Mouse (Mus musculus) ES-E14 (cell line): ENCODE results near the gene Gm9508.

ENCODE experiments used
- CHD2 ChIP-seq: IDR thresholded peaks from 2 replicates; pipeline ENCODE4 v1.6.1; 2014; ENCODE audit warnings: mild to moderate bottlenecking, low read depth, low read length, inconsistent platforms
- HCFC1 ChIP-seq: IDR thresholded peaks from 2 replicates; pipeline ENCODE4 v1.6.1; 2012; ENCODE audit warnings: low read length, inconsistent platforms, borderline replicate concordance; ENCODE audit not compliant: insufficient read depth
- MAFK ChIP-seq: IDR thresholded peaks from 2 replicates; pipeline ENCODE4 v1.6.1; 2014; ENCODE audit warnings: mild to moderate bottlenecking, low read depth, low read length, inconsistent platforms; ENCODE audit not compliant: insufficient read depth
- ZC3H11A ChIP-seq: IDR thresholded peaks from 2 replicates; pipeline ENCODE4 v1.6.1; 2012; ENCODE audit warnings: low read depth, mild to moderate bottlenecking, inconsistent platforms, low read length, borderline replicate concordance
- ZNF384 ChIP-seq: IDR thresholded peaks from 2 replicates; pipeline ENCODE4 v1.6.1; 2012; ENCODE audit warnings: low read depth, low read length, inconsistent platforms

DNA sequence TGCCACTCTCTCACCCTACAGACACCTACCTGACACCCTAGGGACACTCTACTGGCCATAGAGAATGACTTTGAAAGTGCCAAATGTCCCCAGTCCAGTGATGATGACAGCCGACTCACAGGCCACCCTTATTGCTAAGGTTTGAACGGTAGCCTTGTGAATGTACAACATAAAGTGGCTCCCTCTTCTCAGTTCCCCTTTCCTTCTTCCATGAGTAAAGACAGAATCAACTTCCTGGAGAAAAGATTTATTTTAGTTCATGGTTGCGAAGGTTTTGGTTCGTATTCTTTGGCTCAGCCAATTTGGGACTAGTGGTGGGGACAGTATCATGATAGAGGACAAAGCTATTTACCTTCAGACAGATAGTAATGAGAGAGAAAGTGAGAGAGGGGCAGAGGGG lies 41.9 kb upstream of the Gm9508 start:
- TF ChIP-seq HCFC1, result no peak
- no peak for TF ChIP-seq MAFK
- TF ChIP-seq ZC3H11A, result no peak
- no peak for TF ChIP-seq ZNF384
- no peak for TF ChIP-seq CHD2
